Mouse (Mus musculus) neural tube, embryonic 15.5 days (tissue): ENCODE measurements at regions not wholly inside any gene's neighbourhood (a gene's known extent, or its start where the extent isn't known, plus 50 kb on each side); places are given as distances from the start of the nearest gene placed in this dataset.
A peak's percentile ranks its signal among the peaks of the same experiment; 100 is the strongest.

ENCODE experiments used
- ATAC-seq: fragments of 200-750 bp; cut with Nextera tagmentation; 2 replicates; pipeline ENCODE4 v1.8.0; 2017; ENCODE audit warnings: mild to moderate bottlenecking, moderate TSS enrichment, moderate library complexity; ENCODE audit not compliant: low FRiP score
- H3K27ac ChIP-seq: fragments of 300-500 bp; sonication (generic); replicated peaks from 2 replicates; pipeline ENCODE4 v1.5.1; 2015; ENCODE audit warnings: mild to moderate bottlenecking, inconsistent platforms
- H3K27me3 ChIP-seq: fragments of 300-500 bp; sonication (generic); replicated peaks from 2 replicates; pipeline ENCODE4 v1.6.1; 2015; ENCODE audit warnings: inconsistent platforms
- H3K36me3 ChIP-seq: fragments of 300-500 bp; sonication (generic); 2 replicates; pipeline ENCODE4 v1.6.1; 2015; ENCODE audit warnings: inconsistent platforms
- H3K4me1 ChIP-seq: fragments of 300-500 bp; sonication (generic); 2 replicates; pipeline ENCODE4 v1.6.1; 2015; ENCODE audit warnings: inconsistent platforms
- H3K4me2 ChIP-seq: fragments of 300-500 bp; sonication (generic); 2 replicates; pipeline ENCODE4 v1.6.1; 2015; ENCODE audit warnings: inconsistent platforms, mild to moderate bottlenecking, moderate library complexity
- H3K4me3 ChIP-seq: fragments of 300-500 bp; sonication (generic); replicated peaks from 2 replicates; pipeline ENCODE4 v1.5.1; 2015; ENCODE audit warnings: mild to moderate bottlenecking, inconsistent platforms
- H3K9ac ChIP-seq: fragments of 300-500 bp; sonication (generic); replicated peaks from 2 replicates; pipeline ENCODE4 v1.6.1; 2015; ENCODE audit warnings: mild to moderate bottlenecking, inconsistent platforms
- H3K9me3 ChIP-seq: fragments of 300-500 bp; sonication (generic); replicated peaks from 2 replicates; pipeline ENCODE4 v1.6.1; 2016; ENCODE audit warnings: inconsistent platforms
- WGBS: fragments of 180-500 bp; shearing (Covaris S2); methylation state at CpG from one replicate; pipeline ENCODE4 v1.1.7; 2015; ENCODE audit warnings: mixed read lengths; 5-methylcytosine and 5-hydroxymethylcytosine counted together

DNA sequence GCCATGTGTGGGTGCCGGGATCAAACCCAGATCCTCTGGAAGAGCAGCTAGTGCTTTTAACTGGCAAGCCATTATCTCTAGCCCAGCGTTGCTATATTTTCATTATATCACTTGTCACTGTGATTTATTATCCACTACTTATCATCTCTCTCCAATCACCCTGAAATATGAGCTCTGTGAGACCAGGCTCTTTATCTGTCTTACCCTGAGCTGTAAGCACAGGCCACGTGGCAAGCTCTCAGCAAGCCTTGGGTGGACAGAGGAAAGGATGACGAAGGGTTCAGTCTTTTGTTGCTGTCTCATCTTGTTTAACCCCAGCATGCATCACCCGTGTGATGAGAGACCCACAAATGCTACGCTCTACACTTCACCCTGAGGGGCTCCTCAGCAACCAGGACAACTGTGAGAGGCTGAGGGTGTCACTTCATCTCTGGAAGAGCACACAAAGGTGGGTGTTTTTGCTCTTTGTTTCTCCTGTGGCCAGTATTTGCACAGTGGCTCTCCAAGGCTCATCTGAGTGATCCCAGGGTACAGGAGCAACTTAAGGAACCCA lies 90.9 kb downstream of the Cdc7 start:
- H3K4me3 ChIP-seq, result no peak overlapping the region
- H3K4me2 ChIP-seq, result no peak overlapping the region
- 45% methylated on average over 6 of the region's 6 CpGs for WGBS
- peak; percentile 59 for ATAC-seq
- no peaks in the 10 kb centered on the region for H3K9me3 ChIP-seq
- no peaks in the 10 kb centered on the region for H3K36me3 ChIP-seq
- peaks cover 7% of the 10 kb centered on the region; the same call in 1 of the 2 replicates for H3K4me1 ChIP-seq
- no peak overlapping the region for H3K27ac ChIP-seq
- H3K9ac ChIP-seq, result no peak overlapping the region
- no peaks in the 10 kb centered on the region for H3K27me3 ChIP-seq

DNA sequence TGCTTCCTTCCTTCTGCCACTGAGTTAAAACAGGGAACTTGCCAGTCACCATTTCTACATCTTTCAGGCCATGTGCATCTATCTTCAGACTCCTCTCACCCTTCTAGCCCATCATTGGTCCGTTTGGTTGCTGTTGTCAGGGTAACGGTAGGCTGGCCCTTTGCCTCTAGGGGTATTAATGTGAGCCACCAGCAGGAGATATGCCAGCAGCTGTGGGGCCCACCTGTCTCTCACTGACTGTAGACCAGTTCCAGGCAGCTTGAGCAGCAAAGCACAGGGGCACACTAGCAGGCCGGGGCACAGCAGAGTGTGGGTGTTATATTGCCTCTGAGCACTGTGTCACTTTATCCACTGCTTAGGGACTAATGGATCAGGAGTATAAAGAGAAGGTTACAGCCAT lies 91.3 kb downstream of the Cdc7 start:
- 21% methylated on average over 3 of the region's 3 CpGs for WGBS
- ATAC-seq, result peak; percentile 53; the same call in 1 of the 2 replicates

More for the DNA sequence above, 91.3 kb downstream of the Cdc7 start:
- Histone ChIP-seq H3K9ac (no peak overlapping the region), H3K4me3 (no peak overlapping the region), H3K27me3 (no peaks in the 10 kb centered on the region), H3K27ac (no peak overlapping the region), H3K4me2 (no peak overlapping the region), H3K4me1 (peaks cover 7% of the 10 kb centered on the region; the same call in 1 of the 2 replicates), H3K36me3 (no peaks in the 10 kb centered on the region), H3K9me3 (no peaks in the 10 kb centered on the region)
